Mouse (Mus musculus): ENCODE measurements around the gene Olfr773. TPM values are rescaled to one million over a fixed set of nuclear protein-coding genes. Genes with fewer than 3 reads are reported as not detected.
"Not testable (repeated sequence)": the region's sequence is repeated elsewhere in the genome, so short reads cannot be mapped to it uniquely, and the experiment has no call there.

The Olfr773 gene
- not detected in 2 replicates for total RNA-seq (2021)
- long read RNA-seq, experiment 1 = 0 reads
- long read RNA-seq, experiment 2 = 0 reads

DNA sequence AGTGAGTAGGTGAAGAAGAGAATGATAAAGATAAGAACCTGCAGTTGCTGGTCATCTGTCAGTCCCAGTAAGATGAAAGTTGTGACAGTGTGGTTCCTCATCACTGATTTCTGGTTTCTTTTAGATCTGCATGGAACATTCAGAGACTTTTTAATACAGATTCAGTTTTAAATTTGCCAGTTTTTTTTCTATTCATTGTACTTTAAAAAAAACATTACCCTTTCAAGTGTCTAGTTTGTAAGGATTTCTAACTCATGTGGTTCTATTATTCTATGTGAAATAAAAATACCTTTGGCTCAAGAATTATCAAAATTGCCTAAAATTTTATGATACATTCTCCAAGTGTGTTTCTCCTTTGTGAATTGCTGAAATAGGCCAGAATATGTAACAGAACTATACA, at the start of gene Olfr773:
TSS of gene Olfr773 (minus strand) at position 101 of the 400 bp plus-strand sequence.
- not testable (repeated sequence) for DNase-seq

DNA sequence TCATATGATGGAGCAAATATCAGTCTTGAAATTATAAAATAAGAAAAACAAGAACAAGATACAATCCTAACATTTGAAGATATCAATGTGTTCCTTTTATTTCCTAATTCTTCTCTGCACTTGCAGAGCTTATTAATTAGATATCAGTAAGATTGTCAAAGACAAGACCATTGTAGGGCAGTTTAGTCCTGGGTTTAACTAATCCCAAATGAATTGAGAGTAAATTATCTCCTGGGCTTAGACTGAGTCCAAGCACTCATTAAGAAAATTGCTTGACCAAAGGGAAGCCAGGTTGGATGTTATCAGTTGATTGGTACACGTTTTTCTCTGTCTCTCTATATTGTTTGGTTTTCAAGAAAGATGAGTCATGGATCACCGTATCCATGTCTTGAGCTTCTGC, 48.7 kb upstream of the Olfr773 start, which contains the start of gene Olfr774:
TSS of gene Olfr774 (plus strand) at position 301 of the 400 bp plus-strand sequence.
- DNase-seq = no peak

DNA sequence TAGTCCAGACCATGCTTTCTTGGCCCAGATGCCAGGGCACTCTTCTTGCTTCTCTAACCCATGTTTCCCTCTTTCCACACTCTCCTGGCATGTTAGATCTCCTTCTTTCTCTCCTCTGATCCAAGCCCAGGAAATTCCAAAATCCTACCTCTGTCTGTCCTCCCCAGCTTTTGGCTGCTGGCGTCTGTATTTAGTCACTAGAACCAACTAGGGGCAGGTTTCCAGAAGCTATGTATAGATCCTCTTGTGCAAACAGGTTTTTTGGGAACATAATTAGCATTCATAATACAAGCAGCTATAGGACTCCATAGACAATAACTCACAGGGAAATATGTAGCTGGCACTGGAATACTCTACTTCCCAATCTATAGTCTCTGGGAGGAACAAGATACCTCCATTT, 43.5 kb upstream of the Olfr773 start:
- DNase-seq = no peak

DNA sequence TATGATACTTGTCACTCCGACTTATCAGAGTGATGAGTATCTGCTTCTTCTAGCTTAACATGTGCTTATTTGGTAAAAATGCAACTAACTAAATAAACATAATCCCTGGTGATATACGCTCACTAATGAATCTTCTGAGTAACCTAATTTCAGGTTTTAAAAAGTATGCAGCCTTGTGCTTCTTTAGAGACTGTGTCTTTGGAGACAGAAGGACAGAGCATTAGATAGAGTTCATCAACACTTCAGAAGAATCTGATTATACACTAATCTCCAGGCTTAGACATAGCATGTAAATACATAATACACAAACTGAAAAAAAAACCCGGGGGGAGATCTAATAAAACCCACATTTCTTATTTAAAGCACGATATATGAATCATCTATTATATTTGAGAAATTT, 9.4 kb downstream of the Olfr773 start, which contains the start of gene Olfr772:
TSS of gene Olfr772 (minus strand) at position 101 of the 400 bp plus-strand sequence.
- DNase-seq = not testable (repeated sequence)

DNA sequence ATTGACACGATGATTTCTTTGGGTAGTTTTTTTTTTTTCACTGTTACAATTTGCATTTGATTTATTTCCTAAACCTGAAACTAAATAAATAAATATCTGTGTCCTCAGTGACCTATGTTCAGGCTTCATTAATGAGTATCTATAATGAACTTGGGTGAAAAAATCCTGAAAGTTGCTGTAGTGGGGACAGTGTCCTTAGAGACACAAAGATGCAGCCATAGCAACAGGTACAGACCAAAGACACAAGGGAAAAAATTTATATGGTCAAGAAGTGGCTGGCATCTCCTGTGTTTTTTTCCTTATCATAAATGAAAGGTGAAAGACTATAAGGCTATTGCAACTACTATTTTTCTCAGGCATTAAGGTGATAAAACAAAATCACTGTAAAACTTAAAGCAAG, 22.6 kb downstream of the Olfr773 start, which contains the start of gene Olfr771:
TSS of gene Olfr771 (minus strand) at position 101 of the 400 bp plus-strand sequence.
- no peak for DNase-seq

DNA sequence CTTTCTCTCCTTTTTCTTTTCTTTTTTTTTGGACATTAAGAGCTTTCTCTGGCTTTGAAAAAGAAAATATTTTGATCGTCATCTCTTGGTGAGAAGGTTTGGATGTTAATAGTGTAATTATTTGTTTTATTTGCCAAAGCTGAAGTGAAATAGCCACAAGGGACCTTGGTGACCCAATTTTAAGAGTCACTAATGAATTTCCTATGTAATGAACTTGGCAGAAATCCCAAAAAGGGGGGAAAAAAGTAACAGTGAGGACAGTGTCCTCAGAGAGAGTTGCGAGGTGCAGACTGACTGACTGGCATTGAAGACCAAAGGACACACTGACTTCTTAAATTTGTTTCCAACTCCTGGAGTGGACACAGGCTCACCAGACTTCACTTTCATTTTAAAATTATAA, 48.3 kb downstream of the Olfr773 start, which contains the start of gene Olfr770:
TSS of gene Olfr770 (minus strand) at position 101 of the 400 bp plus-strand sequence.
- no peak for DNase-seq

Other genes with a start within 250 kb of the Olfr773 start
- 0.83 and 37.1 TPM in 2 replicates for gene Mettl7b, start 226.4 kb downstream of the Olfr773 start, total RNA-seq (2021)
- not detected in 2 replicates for gene Olfr9, start 198.0 kb downstream of the Olfr773 start, total RNA-seq (2021)
- gene Olfr763, start 176.6 kb downstream of the Olfr773 start, total RNA-seq (2021) = not detected in 2 replicates
- not detected in 2 replicates for gene Olfr764-ps1, start 147.5 kb downstream of the Olfr773 start, total RNA-seq (2021)
- gene Olfr765, start 137.4 kb downstream of the Olfr773 start, total RNA-seq (2021) = not detected in 2 replicates
- gene Olfr766-ps1, start 118.4 kb downstream of the Olfr773 start, total RNA-seq (2021) = not detected in 2 replicates
- gene Olfr767, start 104.5 kb downstream of the Olfr773 start, total RNA-seq (2021) = not detected in 2 replicates
- not detected in 2 replicates for gene Olfr768, start 88.0 kb downstream of the Olfr773 start, total RNA-seq (2021)
- gene Olfr769, start 69.6 kb downstream of the Olfr773 start, total RNA-seq (2021) = not detected in 2 replicates
- not detected in 2 replicates for gene Olfr770, start 48.4 kb downstream of the Olfr773 start, total RNA-seq (2021)
- not detected in 2 replicates for gene Olfr771, start 22.7 kb downstream of the Olfr773 start, total RNA-seq (2021)
- gene Olfr772, start 9.5 kb downstream of the Olfr773 start, total RNA-seq (2021) = not detected in 2 replicates
- gene Olfr774, start 48.8 kb upstream of the Olfr773 start, total RNA-seq (2021) = not detected in 2 replicates
- gene Olfr775, start 61.0 kb upstream of the Olfr773 start, total RNA-seq (2021) = not detected in 2 replicates
- not detected in 2 replicates for gene Olfr776, start 71.7 kb upstream of the Olfr773 start, total RNA-seq (2021)
- not detected in 2 replicates for gene Olfr777, start 84.1 kb upstream of the Olfr773 start, total RNA-seq (2021)
- not detected in 2 replicates for gene Olfr780, start 130.7 kb upstream of the Olfr773 start, total RNA-seq (2021)
- gene Olfr781, start 141.4 kb upstream of the Olfr773 start, total RNA-seq (2021) = not detected in 2 replicates
- gene Olfr782, start 161.4 kb upstream of the Olfr773 start, total RNA-seq (2021) = not detected in 2 replicates
- gene Olfr784, start 196.7 kb upstream of the Olfr773 start, total RNA-seq (2021) = not detected in 2 replicates
- not detected in 2 replicates for gene Olfr785, start 218.0 kb upstream of the Olfr773 start, total RNA-seq (2021)
- gene Olfr786, start 239.9 kb upstream of the Olfr773 start, total RNA-seq (2021) = not detected in 2 replicates

All from adrenal gland, postnatal 14 days (tissue).